Mouse (Mus musculus): ENCODE results near the gene Arsg. TPM values are rescaled to one million over a fixed set of nuclear protein-coding genes. Genes with fewer than 3 reads are reported as not detected.

The Arsg gene
- 5.2 and 5.3 TPM in 2 replicates for polyA plus RNA-seq (2012; rRNA removed)

- peak; percentile 96 for DNase-seq (ENCODE audit: low read depth)
- TF ChIP-seq CTCF (IDR thresholded peaks at IDR 0.05; ENCODE audit: borderline replicate concordance, extremely low read depth, insufficient read depth, insufficient read length) (no peak), POLR2A (IDR thresholded peaks at IDR 0.05; ENCODE audit: borderline replicate concordance, extremely low read depth, insufficient read depth, insufficient read length, poor library complexity, severe bottlenecking) (peak; percentile 89)
Observed at GRCm38 (mm10) chr11:109473171-109474085, at the start of gene Arsg, which contains the start of gene Slc16a6. Gene Arsg, plus strand, starts transcription at chr11:109473374. Gene Slc16a6, minus strand, starts transcription at chr11:109473598.

GRCm38 (mm10) chr11:109425392-109426271, 47.5 kb upstream of the Arsg start, which contains the start of gene Amz2:
Gene Amz2, plus strand, starts transcription at chr11:109425946.
- peak; percentile 100 for DNase-seq (ENCODE audit: low read depth)
- TF ChIP-seq POLR2A (IDR thresholded peaks at IDR 0.05; ENCODE audit: borderline replicate concordance, extremely low read depth, insufficient read depth, insufficient read length, poor library complexity, severe bottlenecking) (peak; percentile 37; the same call in 1 of the 2 replicates), CTCF (IDR thresholded peaks at IDR 0.05; ENCODE audit: borderline replicate concordance, extremely low read depth, insufficient read depth, insufficient read length) (peak; percentile 68)

GRCm38 (mm10) chr11:109426272-109426586, 46.9 kb upstream of the Arsg start:
- DNase-seq (ENCODE audit: low read depth) = no peak
- TF ChIP-seq CTCF (IDR thresholded peaks at IDR 0.05; ENCODE audit: borderline replicate concordance, extremely low read depth, insufficient read depth, insufficient read length) = no peak
- no peak for TF ChIP-seq POLR2A (IDR thresholded peaks at IDR 0.05; ENCODE audit: borderline replicate concordance, extremely low read depth, insufficient read depth, insufficient read length, poor library complexity, severe bottlenecking)

GRCm38 (mm10) chr11:109427353-109427752, 45.8 kb upstream of the Arsg start:
- DNase-seq (ENCODE audit: low read depth) = no peak
- no peak for TF ChIP-seq CTCF (IDR thresholded peaks at IDR 0.05; ENCODE audit: borderline replicate concordance, extremely low read depth, insufficient read depth, insufficient read length)

- no peak for DNase-seq (ENCODE audit: low read depth)
- TF ChIP-seq CTCF (IDR thresholded peaks at IDR 0.05; ENCODE audit: borderline replicate concordance, extremely low read depth, insufficient read depth, insufficient read length) (no peak), POLR2A (IDR thresholded peaks at IDR 0.05; ENCODE audit: borderline replicate concordance, extremely low read depth, insufficient read depth, insufficient read length, poor library complexity, severe bottlenecking) (no peak)
Observed at GRCm38 (mm10) chr11:109434233-109434798, 38.9 kb upstream of the Arsg start.

- DNase-seq (ENCODE audit: low read depth) = no peak
- TF ChIP-seq POLR2A (IDR thresholded peaks at IDR 0.05; ENCODE audit: borderline replicate concordance, extremely low read depth, insufficient read depth, insufficient read length, poor library complexity, severe bottlenecking) (no peak), CTCF (IDR thresholded peaks at IDR 0.05; ENCODE audit: borderline replicate concordance, extremely low read depth, insufficient read depth, insufficient read length) (no peak)
Observed at GRCm38 (mm10) chr11:109436889-109437288, 36.3 kb upstream of the Arsg start.

- no peak for TF ChIP-seq CTCF (IDR thresholded peaks at IDR 0.05; ENCODE audit: borderline replicate concordance, extremely low read depth, insufficient read depth, insufficient read length)
- TF ChIP-seq POLR2A (IDR thresholded peaks at IDR 0.05; ENCODE audit: borderline replicate concordance, extremely low read depth, insufficient read depth, insufficient read length, poor library complexity, severe bottlenecking) = no peak
- DNase-seq (ENCODE audit: low read depth) = peak; percentile 19
Observed at GRCm38 (mm10) chr11:109439209-109439608, 34.0 kb upstream of the Arsg start.

- TF ChIP-seq POLR2A (IDR thresholded peaks at IDR 0.05; ENCODE audit: borderline replicate concordance, extremely low read depth, insufficient read depth, insufficient read length, poor library complexity, severe bottlenecking) (no peak), CTCF (IDR thresholded peaks at IDR 0.05; ENCODE audit: borderline replicate concordance, extremely low read depth, insufficient read depth, insufficient read length) (no peak)
- peak; percentile 75 for DNase-seq (ENCODE audit: low read depth)
Observed at GRCm38 (mm10) chr11:109439829-109440340, 33.3 kb upstream of the Arsg start.

- no peak for DNase-seq (ENCODE audit: low read depth)
- TF ChIP-seq POLR2A (IDR thresholded peaks at IDR 0.05; ENCODE audit: borderline replicate concordance, extremely low read depth, insufficient read depth, insufficient read length, poor library complexity, severe bottlenecking) (no peak), CTCF (IDR thresholded peaks at IDR 0.05; ENCODE audit: borderline replicate concordance, extremely low read depth, insufficient read depth, insufficient read length) (no peak)
Observed at GRCm38 (mm10) chr11:109440641-109441040, 32.5 kb upstream of the Arsg start.

GRCm38 (mm10) chr11:109441119-109441518, 32.1 kb upstream of the Arsg start:
- DNase-seq (ENCODE audit: low read depth) = peak; percentile 41
- TF ChIP-seq CTCF (IDR thresholded peaks at IDR 0.05; ENCODE audit: borderline replicate concordance, extremely low read depth, insufficient read depth, insufficient read length) (peak; percentile 58), POLR2A (IDR thresholded peaks at IDR 0.05; ENCODE audit: borderline replicate concordance, extremely low read depth, insufficient read depth, insufficient read length, poor library complexity, severe bottlenecking) (no peak)
